Mouse (Mus musculus): ENCODE data around the gene Mpo. TPM values are rescaled to one million over a fixed set of nuclear protein-coding genes. Genes with fewer than 3 reads are reported as not detected.

Mpo gene
- polyA plus RNA-seq (2012; rRNA removed), result 1.9 and 5.5 TPM in 2 replicates

GRCm38 (mm10) chr11:87793460-87793859 is at the start of gene Mpo:
Gene Mpo (plus strand): TSS chr11:87793581.
- Histone ChIP-seq H3K27ac (ENCODE audit: control insufficient read depth, insufficient read depth, low read depth, low read length) (no peak within 1 kb of the TSS), H3K27me3 (ENCODE audit: control insufficient read depth, insufficient read depth, low read length) (no peaks in the 10 kb centered on the region), H3K36me3 (ENCODE audit: control insufficient read depth, insufficient read depth, low read length) (no peaks in the 10 kb centered on the region), H3K4me3 (ENCODE audit: control insufficient read depth, low read depth, low read length) (no peak within 1 kb of the TSS), H3K4me1 (ENCODE audit: control insufficient read depth, insufficient read depth, low read length) (peaks cover 3% of the 10 kb centered on the region)
- TF ChIP-seq CTCF (IDR thresholded peaks at IDR 0.05; ENCODE audit: control insufficient read depth, insufficient read depth, insufficient replicate concordance, low read depth, low read length) (no peak), POLR2A (IDR thresholded peaks at IDR 0.05; ENCODE audit: control insufficient read depth, low read depth, low read length) (no peak)

GRCm38 (mm10) chr11:87743691-87744090 is 49.7 kb upstream of the Mpo start:
- no peaks in the 10 kb centered on the region for H3K36me3 ChIP-seq (ENCODE audit: control insufficient read depth, insufficient read depth, low read length)
- TF ChIP-seq CTCF (IDR thresholded peaks at IDR 0.05; ENCODE audit: control insufficient read depth, insufficient read depth, insufficient replicate concordance, low read depth, low read length) (no peak), POLR2A (IDR thresholded peaks at IDR 0.05; ENCODE audit: control insufficient read depth, low read depth, low read length) (no peak)
- no peak overlapping the region for H3K27ac ChIP-seq (ENCODE audit: control insufficient read depth, insufficient read depth, low read depth, low read length)

GRCm38 (mm10) chr11:87744964-87745363 is 48.4 kb upstream of the Mpo start:
- Histone ChIP-seq H3K4me3 (ENCODE audit: control insufficient read depth, low read depth, low read length) (no peak overlapping the region), H3K27me3 (ENCODE audit: control insufficient read depth, insufficient read depth, low read length) (no peaks in the 10 kb centered on the region), H3K27ac (ENCODE audit: control insufficient read depth, insufficient read depth, low read depth, low read length) (no peak overlapping the region), H3K36me3 (ENCODE audit: control insufficient read depth, insufficient read depth, low read length) (no peaks in the 10 kb centered on the region), H3K4me1 (ENCODE audit: control insufficient read depth, insufficient read depth, low read length) (peaks cover 12% of the 10 kb centered on the region)
- no peak for TF ChIP-seq CTCF (IDR thresholded peaks at IDR 0.05; ENCODE audit: control insufficient read depth, insufficient read depth, insufficient replicate concordance, low read depth, low read length)
- TF ChIP-seq POLR2A (IDR thresholded peaks at IDR 0.05; ENCODE audit: control insufficient read depth, low read depth, low read length), result no peak

More at GRCm38 (mm10) chr11:87743691-87744090, 49.7 kb upstream of the Mpo start:
- Histone ChIP-seq H3K27me3 (ENCODE audit: control insufficient read depth, insufficient read depth, low read length) (no peaks in the 10 kb centered on the region), H3K4me3 (ENCODE audit: control insufficient read depth, low read depth, low read length) (no peak overlapping the region), H3K4me1 (ENCODE audit: control insufficient read depth, insufficient read depth, low read length) (peaks cover 6% of the 10 kb centered on the region; the same call in 1 of the 2 replicates)

GRCm38 (mm10) chr11:87745632-87746555 is 47.5 kb upstream of the Mpo start:
- Histone ChIP-seq H3K4me1 (ENCODE audit: control insufficient read depth, insufficient read depth, low read length) (peaks cover 14% of the 10 kb centered on the region), H3K36me3 (ENCODE audit: control insufficient read depth, insufficient read depth, low read length) (no peaks in the 10 kb centered on the region), H3K27me3 (ENCODE audit: control insufficient read depth, insufficient read depth, low read length) (no peaks in the 10 kb centered on the region), H3K4me3 (ENCODE audit: control insufficient read depth, low read depth, low read length) (no peak overlapping the region), H3K27ac (ENCODE audit: control insufficient read depth, insufficient read depth, low read depth, low read length) (no peak overlapping the region)
- no peak for TF ChIP-seq POLR2A (IDR thresholded peaks at IDR 0.05; ENCODE audit: control insufficient read depth, low read depth, low read length)

- TF ChIP-seq POLR2A (IDR thresholded peaks at IDR 0.05; ENCODE audit: control insufficient read depth, low read depth, low read length), result no peak
- TF ChIP-seq CTCF (IDR thresholded peaks at IDR 0.05; ENCODE audit: control insufficient read depth, insufficient read depth, insufficient replicate concordance, low read depth, low read length), result no peak
- no peaks in the 10 kb centered on the region for H3K36me3 ChIP-seq (ENCODE audit: control insufficient read depth, insufficient read depth, low read length)
- H3K27me3 ChIP-seq (ENCODE audit: control insufficient read depth, insufficient read depth, low read length), result no peaks in the 10 kb centered on the region
Observed at GRCm38 (mm10) chr11:87747312-87747711, 46.1 kb upstream of the Mpo start.

GRCm38 (mm10) chr11:87747716-87748115 is 45.7 kb upstream of the Mpo start:
- TF ChIP-seq CTCF (IDR thresholded peaks at IDR 0.05; ENCODE audit: control insufficient read depth, insufficient read depth, insufficient replicate concordance, low read depth, low read length), result no peak
- no peak for TF ChIP-seq POLR2A (IDR thresholded peaks at IDR 0.05; ENCODE audit: control insufficient read depth, low read depth, low read length)
- Histone ChIP-seq H3K27me3 (ENCODE audit: control insufficient read depth, insufficient read depth, low read length) (no peaks in the 10 kb centered on the region), H3K4me3 (ENCODE audit: control insufficient read depth, low read depth, low read length) (no peak overlapping the region), H3K4me1 (ENCODE audit: control insufficient read depth, insufficient read depth, low read length) (peaks cover 14% of the 10 kb centered on the region), H3K36me3 (ENCODE audit: control insufficient read depth, insufficient read depth, low read length) (no peaks in the 10 kb centered on the region), H3K27ac (ENCODE audit: control insufficient read depth, insufficient read depth, low read depth, low read length) (no peak overlapping the region)

More at GRCm38 (mm10) chr11:87747312-87747711, 46.1 kb upstream of the Mpo start:
- H3K27ac ChIP-seq (ENCODE audit: control insufficient read depth, insufficient read depth, low read depth, low read length), result no peak overlapping the region
- H3K4me3 ChIP-seq (ENCODE audit: control insufficient read depth, low read depth, low read length), result no peak overlapping the region
- peaks cover 14% of the 10 kb centered on the region for H3K4me1 ChIP-seq (ENCODE audit: control insufficient read depth, insufficient read depth, low read length)

- Histone ChIP-seq H3K4me3 (ENCODE audit: control insufficient read depth, low read depth, low read length) (peak overlapping the region; percentile 50), H3K36me3 (ENCODE audit: control insufficient read depth, insufficient read depth, low read length) (no peaks in the 10 kb centered on the region), H3K4me1 (ENCODE audit: control insufficient read depth, insufficient read depth, low read length) (peaks cover 14% of the 10 kb centered on the region), H3K27ac (ENCODE audit: control insufficient read depth, insufficient read depth, low read depth, low read length) (no peak overlapping the region), H3K27me3 (ENCODE audit: control insufficient read depth, insufficient read depth, low read length) (no peaks in the 10 kb centered on the region)
- TF ChIP-seq CTCF (IDR thresholded peaks at IDR 0.05; ENCODE audit: control insufficient read depth, insufficient read depth, insufficient replicate concordance, low read depth, low read length) (no peak), POLR2A (IDR thresholded peaks at IDR 0.05; ENCODE audit: control insufficient read depth, low read depth, low read length) (no peak)
Observed at GRCm38 (mm10) chr11:87748132-87749119, 45.0 kb upstream of the Mpo start.

All from testis, adult 2 months (tissue).